Comparison of ENCODE assay signal across 8 mouse cellular contexts in the genomic region with DNA sequence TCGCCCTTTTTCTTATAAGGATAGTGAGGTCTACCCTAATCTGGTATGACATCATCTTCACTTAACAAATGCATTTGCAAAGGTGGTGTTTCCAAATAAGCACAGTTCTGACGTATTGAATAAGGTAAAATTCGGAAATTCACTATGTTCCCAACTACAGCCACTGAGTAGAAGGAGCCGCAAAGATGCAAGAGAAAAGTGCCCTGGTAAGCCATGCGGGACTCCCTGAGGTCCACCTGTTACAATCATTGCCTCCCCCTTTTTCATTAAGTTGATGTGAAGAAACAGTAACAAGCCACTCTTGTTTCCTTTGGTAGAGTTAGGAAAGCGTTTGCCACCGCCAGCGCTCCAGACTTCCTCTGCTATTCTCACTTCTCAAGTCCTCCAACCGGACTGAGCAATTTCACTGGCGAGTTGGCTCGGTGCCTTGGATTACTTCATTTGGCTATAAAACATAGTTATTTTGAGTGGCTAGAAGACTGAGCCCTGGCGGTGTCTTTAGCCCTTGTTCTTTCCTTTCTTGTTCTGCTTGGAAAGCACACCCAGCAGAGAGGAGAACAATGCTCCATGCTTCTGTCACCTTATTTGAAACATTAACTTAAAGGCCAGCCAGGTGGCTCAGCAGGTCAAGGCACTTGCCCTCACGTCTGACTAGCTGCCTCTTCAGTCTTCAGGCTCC. TPM values are rescaled to one million over a fixed set of nuclear protein-coding genes. Genes with fewer than 3 reads are reported as not detected.
DNase-seq lines count a peak whose midpoint lies in the region; ATAC-seq and TF ChIP-seq lines count a peak whose summit lies in the region.

No protein-coding gene starts in this region.

- H3ac ChIP-seq in myocyte (ENCODE audit: control insufficient read depth, insufficient read length), result no peak overlapping the region

- peak overlapping the region; percentile 71 for H3K4me2 ChIP-seq in myocyte (ENCODE audit: low read depth)

- H3K27me3 ChIP-seq in myocyte (ENCODE audit: control insufficient read depth, insufficient read depth, insufficient read length), result no peaks in the 10 kb centered on the region

- H3K4me3 ChIP-seq in myocyte, result no peak overlapping the region

- no peaks in the 10 kb centered on the region for H3K36me3 ChIP-seq in myocyte (ENCODE audit: control insufficient read depth, insufficient read depth)

- ATAC-seq in activated CD4-positive, CD25-positive, alpha-beta regulatory T cell, adult 4 months, result no peak

- no peaks in the 10 kb centered on the region for H3K79me2 ChIP-seq in myocyte (ENCODE audit: control insufficient read depth, insufficient read depth)

- peak; percentile 71 for DNase-seq in layer of hippocampus, adult 9-11 months
- no peak for DNase-seq in layer of hippocampus, postnatal 25 days (ENCODE audit: extremely low spot score in 1 of 2, low spot score in 1 of 2)
- DNase-seq in brain, adult 2 months (ENCODE audit: low read depth, low spot score), result peak; percentile 82
- DNase-seq in heart, adult 9 months (ENCODE audit: low spot score in 2 of 2), result peak; percentile 86 to 92
- DNase-seq in kidney, postnatal 25 days, result peak; percentile 82 to 86
- DNase-seq in embryo, embryonic 10.5 days (ENCODE audit: low spot score), result no peak

- TF ChIP-seq POLR2A in myocyte (IDR thresholded peaks at IDR 0.05; ENCODE audit: insufficient read length, low read depth), result no peak

TF ChIP-seq in myocyte, 11 proteins besides CTCF, POLR2A, EP300 and RAD21:
- no peak for TF ChIP-seq USF1 (IDR thresholded peaks at IDR 0.05; ENCODE audit: low read depth)
- no peak for TF ChIP-seq MYOG (IDR thresholded peaks at IDR 0.05; ENCODE audit: control insufficient read depth in 1 of 3, insufficient read depth in 1 of 3, insufficient read length in 2 of 3, low read depth in 2 of 3)
- TF ChIP-seq CEBPB (IDR thresholded peaks at IDR 0.05; ENCODE audit: insufficient read depth, poor library complexity, severe bottlenecking), result 0 out of 2 replicates have a peak, but pooled peaks have one; percentile 21

RNA-seq across cellular contexts. Expression of a gene that starts 14.9 kb away (rescaled TPM):
- 1 to 10 TPM; 6.7 to 8.3 TPM for total RNA-seq in layer of hippocampus, postnatal 25 days (2021)
- polyA plus RNA-seq in myocyte (2012; fragmentation: generic; extraction: Trizol), result 37.7 TPM
- polyA plus RNA-seq in activated CD4-positive, CD25-positive, alpha-beta regulatory T cell, adult 4 months (2017; shearing (Covaris generic)), result 10 to 100 TPM; 58.7 to 75.3 TPM

RNA-seq across cellular contexts. Expression of a gene that starts 51.2 kb away (rescaled TPM):
- not detected for total RNA-seq in layer of hippocampus, postnatal 25 days (2021)
- 12.5 TPM for polyA plus RNA-seq in myocyte (2012; fragmentation: generic; extraction: Trizol)
- not detected for polyA plus RNA-seq in activated CD4-positive, CD25-positive, alpha-beta regulatory T cell, adult 4 months (2017; shearing (Covaris generic))

Comparison
In these comparisons a context has a peak if more than half of its experiments do, and no peak if none do; other contexts are left out.
1. DNase-seq: peak in layer of hippocampus, adult 9-11 months (single experiment), brain, adult 2 months (single experiment), heart, adult 9 months (2 of 2) and kidney, postnatal 25 days (2 of 2); none in layer of hippocampus, postnatal 25 days (0 of 2) and embryo, embryonic 10.5 days (single experiment).
2. RNA of a gene that starts 51.2 kb away (polyA plus RNA-seq): 12.5 TPM in myocyte (single experiment); not detected in activated CD4-positive, CD25-positive, alpha-beta regulatory T cell, adult 4 months; every median in the first group is over 10 times any median in the second.